Mouse (Mus musculus): ENCODE data around the gene Insr.

The Insr gene

GRCm38 (mm10) chr8:3278181-3278820 is 1.1 kb downstream of the Insr start:
- no peak for TF ChIP-seq GATA4 (IDR thresholded peaks at IDR 0.05; ENCODE audit: insufficient replicate concordance, low read length)

- TF ChIP-seq GATA4 (IDR thresholded peaks at IDR 0.05; ENCODE audit: insufficient replicate concordance, low read length): no peak
These were observed 2.2 kb downstream of the Insr start for GRCm38 (mm10) chr8:3277266-3277665.

- TF ChIP-seq GATA4 (IDR thresholded peaks at IDR 0.05; ENCODE audit: insufficient replicate concordance, low read length): no peak
These were observed 3.4 kb downstream of the Insr start for GRCm38 (mm10) chr8:3276009-3276408.

GRCm38 (mm10) chr8:3275189-3275588 is 4.2 kb downstream of the Insr start:
- TF ChIP-seq GATA4 (IDR thresholded peaks at IDR 0.05; ENCODE audit: insufficient replicate concordance, low read length): no peak

GRCm38 (mm10) chr8:3273799-3274198 is 5.6 kb downstream of the Insr start:
- no peak for TF ChIP-seq GATA4 (IDR thresholded peaks at IDR 0.05; ENCODE audit: insufficient replicate concordance, low read length)

GRCm38 (mm10) chr8:3267449-3267761 is 12.0 kb downstream of the Insr start:
- TF ChIP-seq GATA4 (IDR thresholded peaks at IDR 0.05; ENCODE audit: insufficient replicate concordance, low read length): no peak

- no peak for TF ChIP-seq GATA4 (IDR thresholded peaks at IDR 0.05; ENCODE audit: insufficient replicate concordance, low read length)
These were observed 12.6 kb downstream of the Insr start for GRCm38 (mm10) chr8:3266686-3267448.

- TF ChIP-seq GATA4 (IDR thresholded peaks at IDR 0.05; ENCODE audit: insufficient replicate concordance, low read length): no peak
These were observed 14.2 kb downstream of the Insr start for GRCm38 (mm10) chr8:3265182-3265581.

GRCm38 (mm10) chr8:3262779-3263178 is 16.6 kb downstream of the Insr start:
- TF ChIP-seq GATA4 (IDR thresholded peaks at IDR 0.05; ENCODE audit: insufficient replicate concordance, low read length): no peak

GRCm38 (mm10) chr8:3261101-3261500 is 18.3 kb downstream of the Insr start:
- TF ChIP-seq GATA4 (IDR thresholded peaks at IDR 0.05; ENCODE audit: insufficient replicate concordance, low read length): no peak

- TF ChIP-seq GATA4 (IDR thresholded peaks at IDR 0.05; ENCODE audit: insufficient replicate concordance, low read length): no peak
These were observed 19.1 kb downstream of the Insr start for GRCm38 (mm10) chr8:3260127-3260811.

GRCm38 (mm10) chr8:3256147-3256940 is 23.1 kb downstream of the Insr start:
- TF ChIP-seq GATA4 (IDR thresholded peaks at IDR 0.05; ENCODE audit: insufficient replicate concordance, low read length): peak; percentile 74

- no peak for TF ChIP-seq GATA4 (IDR thresholded peaks at IDR 0.05; ENCODE audit: insufficient replicate concordance, low read length)
These were observed 24.1 kb downstream of the Insr start for GRCm38 (mm10) chr8:3255321-3255720.

GRCm38 (mm10) chr8:3253179-3253578 is 26.2 kb downstream of the Insr start:
- TF ChIP-seq GATA4 (IDR thresholded peaks at IDR 0.05; ENCODE audit: insufficient replicate concordance, low read length): no peak

GRCm38 (mm10) chr8:3252665-3253064 is 26.8 kb downstream of the Insr start:
- no peak for TF ChIP-seq GATA4 (IDR thresholded peaks at IDR 0.05; ENCODE audit: insufficient replicate concordance, low read length)

Data from liver, adult (tissue).